18 mouse cellular contexts compared by ENCODE assay signal in the genomic region with DNA sequence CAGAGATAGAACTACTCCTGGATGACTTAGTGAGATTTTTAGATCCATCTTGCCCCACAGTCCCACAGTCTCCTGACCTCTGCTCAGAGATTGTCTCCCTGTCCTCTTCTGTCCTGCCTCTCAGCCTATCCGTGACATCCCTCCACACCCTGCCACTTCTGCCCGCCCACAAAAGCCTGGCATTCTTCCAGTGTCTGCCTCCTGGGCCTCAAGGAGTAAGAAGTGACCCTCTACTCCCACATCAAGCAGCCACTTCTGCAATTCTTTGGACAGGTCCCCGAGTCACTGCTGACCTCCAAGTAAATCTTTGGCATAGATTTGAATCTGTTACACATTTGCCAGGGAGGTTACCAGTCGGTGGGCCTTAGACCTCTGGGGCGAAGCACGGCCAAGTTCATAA. TPM values are rescaled to one million over a fixed set of nuclear protein-coding genes. Genes with fewer than 3 reads are reported as not detected.
DNase-seq lines count a peak whose midpoint lies in the region; ATAC-seq and TF ChIP-seq lines count a peak whose summit lies in the region.
"Had no signal": no experiment of that assay in that cellular context is flagged by ENCODE, and none has a peak within 500 bp of the region (broad histone marks: within the 10 kb centered on the region; RNA-seq: fewer than 3 reads in every experiment).

No protein-coding gene starts in this region.

- no peaks in the 10 kb centered on the region for H3K36me3 ChIP-seq in kidney, adult 2 months (ENCODE audit: control insufficient read depth, insufficient read depth, low read length)
- no peaks in the 10 kb centered on the region for H3K36me3 ChIP-seq in heart, embryonic 10.5 days
- H3K36me3 ChIP-seq in midbrain, postnatal 0 days (ENCODE audit: insufficient read depth, low read length), result no peaks in the 10 kb centered on the region
- H3K36me3 ChIP-seq: G1E; limb, embryonic 10.5 days had no signal

- DNase-seq in heart, adult 11 months, result peak; percentile 88
- no peak for DNase-seq in heart, adult 18-20 months
- peak; percentile 95 for DNase-seq in kidney, adult 2 months
- DNase-seq in lung, adult 18-20 months, result peak; percentile 42 to 60
- no peak for DNase-seq in heart, embryonic 10.5 days (ENCODE audit: low spot score)
- no peak for DNase-seq in right cerebral cortex, adult 2 months (ENCODE audit: low spot score in 2 of 2)
- DNase-seq in midbrain, postnatal 0 days (ENCODE audit: low spot score), result no peak
- DNase-seq: cerebellum, adult 8-10 months; liver, postnatal 0 days; right cerebral cortex, postnatal 25 days; thymus, postnatal 25 days had no signal

- no peak overlapping the region for H3K4me3 ChIP-seq in kidney, adult 2 months (ENCODE audit: insufficient read depth, low read depth, low read length)
- no peak overlapping the region for H3K4me3 ChIP-seq in heart, embryonic 10.5 days
- no peak overlapping the region for H3K4me3 ChIP-seq in midbrain, postnatal 0 days (ENCODE audit: low read depth, low read length)
- H3K4me3 ChIP-seq: limb, embryonic 10.5 days had no signal

- WGBS in kidney, adult 2 months, result 32% methylated on average over 6 of the region's 6 CpGs
- WGBS in heart, embryonic 10.5 days, result 74% methylated on average over 6 of the region's 6 CpGs
- 76% methylated on average over 6 of the region's 6 CpGs for WGBS in midbrain, postnatal 0 days

- ATAC-seq in megakaryocyte progenitor cell, adult 5-6 weeks (replicated peaks; ENCODE audit: poor library complexity), result 0 out of 2 replicates have a peak, but pooled peaks have one; percentile 34
- no peak for ATAC-seq in midbrain, postnatal 0 days (ENCODE audit: low FRiP score)
- ATAC-seq: activated CD4-positive, CD25-positive, alpha-beta regulatory T cell, adult 4 months; hindbrain, embryonic 16.5 days; liver, postnatal 0 days had no signal

- TF ChIP-seq POLR2A in kidney, adult 2 months (IDR thresholded peaks at IDR 0.05; ENCODE audit: low read depth, low read length), result no peak

- H3K9me3 ChIP-seq in heart, embryonic 10.5 days, result no peaks in the 10 kb centered on the region
- H3K9me3 ChIP-seq in midbrain, postnatal 0 days (ENCODE audit: low read length), result no peaks in the 10 kb centered on the region
- H3K9me3 ChIP-seq: G1E; limb, embryonic 10.5 days had no signal

- no peak for TF ChIP-seq CTCF in kidney, adult 2 months (conservative IDR thresholded peaks at IDR 0.05; ENCODE audit: insufficient read depth, insufficient read length, low read depth, low read length)
- TF ChIP-seq CTCF in midbrain, postnatal 0 days (IDR thresholded peaks at IDR 0.05), result no peak

- no peak overlapping the region for H3K9ac ChIP-seq in midbrain, postnatal 0 days (replicated peaks; ENCODE audit: low read length, poor library complexity, severe bottlenecking)
- H3K9ac ChIP-seq: liver, postnatal 0 days had no signal

- H3K27me3 ChIP-seq in kidney, adult 2 months (replicated peaks; ENCODE audit: control insufficient read depth, insufficient read depth, low read length), result no peaks in the 10 kb centered on the region
- no peaks in the 10 kb centered on the region; the same call in 1 of the 2 replicates for H3K27me3 ChIP-seq in heart, embryonic 10.5 days (ENCODE audit: insufficient read depth, poor library complexity, severe bottlenecking)
- H3K27me3 ChIP-seq in midbrain, postnatal 0 days (ENCODE audit: insufficient read depth, low read length), result no peaks in the 10 kb centered on the region

- no peak overlapping the region for H3K4me2 ChIP-seq in midbrain, postnatal 0 days (ENCODE audit: low read depth, low read length, poor library complexity, severe bottlenecking)

- H3K4me1 ChIP-seq in kidney, adult 2 months (ENCODE audit: control insufficient read depth, insufficient read depth, low read length), result peaks cover 36% of the 10 kb centered on the region
- H3K4me1 ChIP-seq in heart, embryonic 10.5 days, result 0 out of 2 replicates have a peak, but pooled peaks cover 3% of the 10 kb centered on the region
- no peaks in the 10 kb centered on the region for H3K4me1 ChIP-seq in midbrain, postnatal 0 days (ENCODE audit: insufficient read depth, low read length)

- peak overlapping the region; percentile 60 for H3K27ac ChIP-seq in kidney, adult 2 months (ENCODE audit: insufficient read depth, low read depth, low read length)
- no peak overlapping the region for H3K27ac ChIP-seq in heart, embryonic 10.5 days
- H3K27ac ChIP-seq in midbrain, postnatal 0 days (ENCODE audit: low read depth, low read length), result no peak overlapping the region
- H3K27ac ChIP-seq: limb, embryonic 10.5 days had no signal

RNA-seq across cellular contexts. Expression of a gene that starts 2.2 kb away (rescaled TPM):
- total RNA-seq in heart, adult 18-20 months (2021), result not detected
- polyA plus RNA-seq in kidney, adult 2 months (2012; rRNA removed), result 3.6 and 5.1 TPM in 2 replicates
- not detected in 2 replicates for total RNA-seq in megakaryocyte progenitor cell, adult 5-6 weeks (2015)
- total RNA-seq in megakaryocyte progenitor cell, adult 5-6 weeks (2017), result not detected in 2 replicates
- 0.15 TPM in 1 of 2 replicates, not detected in the other for polyA plus RNA-seq in heart, embryonic 10.5 days (2016; fragmentation: Nextera tagmentation; extraction: Ambion mirVana)
- total RNA-seq in midbrain, postnatal 0 days (2014; rRNA removed), result 0.24 TPM in 1 of 2 replicates, not detected in the other
- not detected in 2 replicates for polyA plus RNA-seq in midbrain, postnatal 0 days (2015; fragmentation: Nextera tagmentation; extraction: Ambion mirVana)
- total RNA-seq: G1E; neutrophil, adult 5-6 weeks had no signal
- polyA plus RNA-seq: activated CD4-positive, CD25-positive, alpha-beta regulatory T cell, adult 4 months; G1E; heart, embryonic 14.5 days; hindbrain, embryonic 16.5 days had no signal

RNA-seq across cellular contexts. Expression of a gene that starts 8.8 kb away (rescaled TPM):
- 1 to 10 TPM; 1.3 to 1.7 TPM for total RNA-seq in heart, adult 18-20 months (2021)
- 167 and 177 TPM in 2 replicates for polyA plus RNA-seq in kidney, adult 2 months (2012; rRNA removed)
- total RNA-seq in megakaryocyte progenitor cell, adult 5-6 weeks (2015), result 0.20 TPM in 1 of 2 replicates, not detected in the other
- 0.24 and 0.33 TPM in 2 replicates for total RNA-seq in megakaryocyte progenitor cell, adult 5-6 weeks (2017)
- 0.85 and 1.6 TPM in 2 replicates for polyA plus RNA-seq in heart, embryonic 10.5 days (2016; fragmentation: Nextera tagmentation; extraction: Ambion mirVana)
- 3.1 TPM in 2 replicates for total RNA-seq in midbrain, postnatal 0 days (2014; rRNA removed)
- 3.4 and 4.0 TPM in 2 replicates for polyA plus RNA-seq in midbrain, postnatal 0 days (2015; fragmentation: Nextera tagmentation; extraction: Ambion mirVana)
- total RNA-seq: G1E; neutrophil, adult 5-6 weeks had no signal
- polyA plus RNA-seq: activated CD4-positive, CD25-positive, alpha-beta regulatory T cell, adult 4 months; G1E had no signal

RNA-seq across cellular contexts. Expression of a gene that starts 18.5 kb away (rescaled TPM):
- total RNA-seq in heart, adult 18-20 months (2021), result under 1 TPM in 1 of 2 experiments, not detected in 1; 0.47 TPM
- polyA plus RNA-seq in kidney, adult 2 months (2012; rRNA removed), result 0.14 and 2.2 TPM in 2 replicates
- not detected in 2 replicates for total RNA-seq in megakaryocyte progenitor cell, adult 5-6 weeks (2015)
- total RNA-seq in megakaryocyte progenitor cell, adult 5-6 weeks (2017), result not detected in 2 replicates
- not detected in 2 replicates for polyA plus RNA-seq in heart, embryonic 10.5 days (2016; fragmentation: Nextera tagmentation; extraction: Ambion mirVana)
- 0.71 and 1.7 TPM in 2 replicates for total RNA-seq in midbrain, postnatal 0 days (2014; rRNA removed)
- 0.81 and 2.4 TPM in 2 replicates for polyA plus RNA-seq in midbrain, postnatal 0 days (2015; fragmentation: Nextera tagmentation; extraction: Ambion mirVana)
- total RNA-seq: G1E; neutrophil, adult 5-6 weeks had no signal
- polyA plus RNA-seq: activated CD4-positive, CD25-positive, alpha-beta regulatory T cell, adult 4 months; G1E; heart, embryonic 14.5 days; limb, embryonic 10.5 days had no signal

RNA-seq across cellular contexts. Expression of a gene that starts 31.9 kb away (rescaled TPM):
- total RNA-seq in heart, adult 18-20 months (2021), result 1 to 10 TPM; 2.3 to 3.1 TPM
- polyA plus RNA-seq in kidney, adult 2 months (2012; rRNA removed), result 25.9 and 26.3 TPM in 2 replicates
- total RNA-seq in megakaryocyte progenitor cell, adult 5-6 weeks (2015), result 0.67 and 1.4 TPM in 2 replicates
- 0.30 and 0.54 TPM in 2 replicates for total RNA-seq in megakaryocyte progenitor cell, adult 5-6 weeks (2017)
- polyA plus RNA-seq in heart, embryonic 10.5 days (2016; fragmentation: Nextera tagmentation; extraction: Ambion mirVana), result 18.8 and 22.0 TPM in 2 replicates
- 47.2 and 47.5 TPM in 2 replicates for total RNA-seq in midbrain, postnatal 0 days (2014; rRNA removed)
- polyA plus RNA-seq in midbrain, postnatal 0 days (2015; fragmentation: Nextera tagmentation; extraction: Ambion mirVana), result 122 and 123 TPM in 2 replicates
- total RNA-seq: neutrophil, adult 5-6 weeks had no signal
- polyA plus RNA-seq: activated CD4-positive, CD25-positive, alpha-beta regulatory T cell, adult 4 months had no signal

RNA-seq across cellular contexts. Expression of a gene that starts 36.0 kb away (rescaled TPM):
- 10 to 100 TPM; 18.2 to 19.3 TPM for total RNA-seq in heart, adult 18-20 months (2021)
- 41.7 and 45.4 TPM in 2 replicates for polyA plus RNA-seq in kidney, adult 2 months (2012; rRNA removed)
- 8.9 and 9.4 TPM in 2 replicates for total RNA-seq in megakaryocyte progenitor cell, adult 5-6 weeks (2015)
- total RNA-seq in megakaryocyte progenitor cell, adult 5-6 weeks (2017), result 5.5 and 7.4 TPM in 2 replicates
- 18.9 and 23.1 TPM in 2 replicates for polyA plus RNA-seq in heart, embryonic 10.5 days (2016; fragmentation: Nextera tagmentation; extraction: Ambion mirVana)
- 19.3 and 21.9 TPM in 2 replicates for total RNA-seq in midbrain, postnatal 0 days (2014; rRNA removed)
- polyA plus RNA-seq in midbrain, postnatal 0 days (2015; fragmentation: Nextera tagmentation; extraction: Ambion mirVana), result 30.6 and 33.0 TPM in 2 replicates

Comparison
In these comparisons a context has a peak if more than half of its experiments do, and no peak if none do; other contexts are left out.
1. DNase-seq: peak in heart, adult 11 months (single experiment), kidney, adult 2 months (single experiment) and lung, adult 18-20 months (2 of 2); none in heart, adult 18-20 months (0 of 2), heart, embryonic 10.5 days (single experiment), right cerebral cortex, adult 2 months (0 of 2) and midbrain, postnatal 0 days (single experiment).